Mouse (Mus musculus): ENCODE measurements around the gene Cacna1e.

- no peak for TF ChIP-seq CTCF (conservative IDR thresholded peaks at IDR 0.05; ENCODE audit: insufficient read depth, insufficient read length, low read depth, low read length)
- TF ChIP-seq POLR2A (IDR thresholded peaks at IDR 0.05; ENCODE audit: low read depth, low read length) = no peak
Measured at GRCm38 (mm10) chr1:154805038-154805437, 79.3 kb downstream of the Cacna1e start.
